Mouse (Mus musculus): ENCODE data around the gene Malrd1. TPM values are rescaled to one million over a fixed set of nuclear protein-coding genes. Genes with fewer than 3 reads are reported as not detected.
A peak's percentile ranks its signal among the peaks of the same experiment; 100 is the strongest.

The Malrd1 gene
- polyA plus RNA-seq, 1 experiment from 2014 or later = not detected

DNA sequence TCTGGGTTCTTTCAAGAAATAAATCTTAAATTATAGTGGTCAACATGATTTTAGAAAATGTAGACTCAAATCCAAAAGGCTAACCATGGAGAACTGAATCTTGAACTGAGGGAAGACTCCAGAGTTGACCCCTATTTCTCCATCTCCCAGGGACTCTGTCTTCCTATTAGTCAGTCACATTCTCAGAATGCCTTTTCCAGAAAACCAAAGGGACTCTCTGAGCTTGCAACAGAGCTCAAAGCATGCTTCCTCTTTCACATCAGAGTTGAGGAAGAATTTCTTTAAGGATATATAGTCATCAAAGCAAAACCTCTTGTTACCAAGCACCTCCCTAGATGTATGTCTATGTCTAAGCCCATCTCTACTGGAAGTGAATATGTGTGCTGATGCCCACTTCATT lies 686.5 kb downstream of the Malrd1 start:
- no peaks in the 10 kb centered on the region for H3K27me3 ChIP-seq (replicated peaks; ENCODE audit: control insufficient read depth, insufficient read depth, low read length)
- H3K36me3 ChIP-seq (ENCODE audit: control insufficient read depth, insufficient read depth, low read length) = no peaks in the 10 kb centered on the region
- no peak overlapping the region for H3K4me3 ChIP-seq (ENCODE audit: low read depth, low read length)
- H3K9ac ChIP-seq (ENCODE audit: low read depth, low read length) = no peak overlapping the region
- H3K9me3 ChIP-seq (ENCODE audit: control insufficient read depth, low read length) = no peaks in the 10 kb centered on the region
- H3K4me1 ChIP-seq (ENCODE audit: control insufficient read depth, insufficient read depth, low read length) = no peaks in the 10 kb centered on the region
- no peak overlapping the region for H3K27ac ChIP-seq (replicated peaks; ENCODE audit: low read depth, low read length)
- no peak overlapping the region for H3K4me2 ChIP-seq (ENCODE audit: low read depth, low read length)
- DNase-seq (ENCODE audit: low spot score) (no peak), ATAC-seq (ENCODE audit: low read depth) (no peak)

GRCm38 (mm10) chr2:16214111-16214510 lies 687.8 kb downstream of the Malrd1 start:
- no peaks in the 10 kb centered on the region for H3K27me3 ChIP-seq (replicated peaks; ENCODE audit: control insufficient read depth, insufficient read depth, low read length)
- peak; percentile 31 for DNase-seq (ENCODE audit: low spot score)
- no peak for ATAC-seq (ENCODE audit: low read depth)
- 77% methylated on average over 3 of the region's 3 CpGs for WGBS
- no peaks in the 10 kb centered on the region for H3K36me3 ChIP-seq (ENCODE audit: control insufficient read depth, insufficient read depth, low read length)
- H3K4me1 ChIP-seq (ENCODE audit: control insufficient read depth, insufficient read depth, low read length) = no peaks in the 10 kb centered on the region
- H3K9me3 ChIP-seq (ENCODE audit: control insufficient read depth, low read length) = no peaks in the 10 kb centered on the region
- no peak overlapping the region for H3K27ac ChIP-seq (replicated peaks; ENCODE audit: low read depth, low read length)
- H3K4me2 ChIP-seq (ENCODE audit: low read depth, low read length) = no peak overlapping the region
- H3K9ac ChIP-seq (ENCODE audit: low read depth, low read length) = no peak overlapping the region
- no peak overlapping the region for H3K4me3 ChIP-seq (ENCODE audit: low read depth, low read length)

DNA sequence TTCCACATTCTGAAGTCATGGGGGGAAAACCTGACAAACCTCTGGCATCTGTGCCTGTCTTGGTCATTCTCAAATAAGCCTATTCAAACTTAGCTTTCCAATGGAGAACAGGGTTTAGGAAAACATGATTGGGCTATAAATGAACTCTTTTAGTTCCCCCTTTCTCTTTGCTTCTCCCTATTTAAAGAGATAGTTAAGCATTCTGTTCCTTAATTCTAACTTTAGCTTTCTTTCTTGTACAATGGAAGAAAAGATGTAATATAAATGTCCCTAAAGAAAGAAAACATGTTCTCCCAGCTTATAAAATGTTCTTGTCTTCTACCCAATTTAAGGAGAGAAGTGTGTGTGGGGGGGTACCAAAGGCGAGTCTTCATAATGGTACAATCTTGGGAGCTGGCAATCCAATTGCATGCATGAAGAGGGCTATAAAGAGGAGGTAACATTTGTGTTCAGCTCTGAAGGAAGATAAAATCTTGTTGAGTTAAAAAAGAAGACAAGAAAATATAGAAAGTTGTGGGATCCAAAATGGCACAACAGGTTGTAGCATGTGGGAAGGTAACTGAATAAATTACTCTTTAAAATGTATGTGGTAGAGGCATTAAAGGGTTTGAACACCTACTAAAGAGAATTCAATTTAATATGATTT lies 702.0 kb downstream of the Malrd1 start:
- H3K4me2 ChIP-seq (ENCODE audit: low read depth, low read length) = no peak overlapping the region
- no peak overlapping the region for H3K4me3 ChIP-seq (ENCODE audit: low read depth, low read length)
- H3K9me3 ChIP-seq (ENCODE audit: control insufficient read depth, low read length) = no peaks in the 10 kb centered on the region
- H3K36me3 ChIP-seq (ENCODE audit: control insufficient read depth, insufficient read depth, low read length) = no peaks in the 10 kb centered on the region
- 88% methylated on average over 1 of the region's 1 CpGs for WGBS
- no peak overlapping the region for H3K9ac ChIP-seq (ENCODE audit: low read depth, low read length)
- DNase-seq (ENCODE audit: low spot score) (no peak), ATAC-seq (ENCODE audit: low read depth) (no peak)
- H3K4me1 ChIP-seq (ENCODE audit: control insufficient read depth, insufficient read depth, low read length) = no peaks in the 10 kb centered on the region
- no peaks in the 10 kb centered on the region for H3K27me3 ChIP-seq (replicated peaks; ENCODE audit: control insufficient read depth, insufficient read depth, low read length)
- no peak overlapping the region for H3K27ac ChIP-seq (replicated peaks; ENCODE audit: low read depth, low read length)

DNA sequence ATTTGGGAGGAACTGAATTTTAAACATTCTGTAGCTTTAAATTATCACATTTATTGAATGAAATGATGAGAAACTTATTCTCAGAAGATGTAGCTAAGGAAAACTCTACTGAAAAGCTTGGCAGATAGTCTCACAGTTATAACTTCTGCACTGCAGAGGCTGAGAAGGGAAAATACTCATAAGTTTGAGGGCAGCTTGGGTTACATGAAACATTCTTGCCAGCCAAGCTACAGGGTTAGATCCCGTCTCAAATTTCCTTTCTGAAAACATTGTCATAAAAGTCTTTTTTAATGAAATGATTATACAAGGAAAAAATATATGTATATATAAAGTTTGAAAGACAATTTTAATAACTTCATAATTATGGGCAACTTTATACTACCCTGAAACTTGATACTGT lies 714.6 kb downstream of the Malrd1 start:
- Histone ChIP-seq H3K9me3 (ENCODE audit: control insufficient read depth, low read length) (no peaks in the 10 kb centered on the region), H3K27me3 (replicated peaks; ENCODE audit: control insufficient read depth, insufficient read depth, low read length) (no peaks in the 10 kb centered on the region), H3K4me3 (ENCODE audit: low read depth, low read length) (no peak overlapping the region), H3K4me2 (ENCODE audit: low read depth, low read length) (no peak overlapping the region), H3K4me1 (ENCODE audit: control insufficient read depth, insufficient read depth, low read length) (no peaks in the 10 kb centered on the region), H3K9ac (ENCODE audit: low read depth, low read length) (no peak overlapping the region), H3K27ac (replicated peaks; ENCODE audit: low read depth, low read length) (no peak overlapping the region), H3K36me3 (ENCODE audit: control insufficient read depth, insufficient read depth, low read length) (no peaks in the 10 kb centered on the region)
- peak; percentile 53 for DNase-seq (ENCODE audit: low spot score)
- 34% methylated on average over 1 of the region's 1 CpGs for WGBS
- ATAC-seq (ENCODE audit: low read depth) = no peak

GRCm38 (mm10) chr2:16243097-16243496 lies 716.8 kb downstream of the Malrd1 start:
- Histone ChIP-seq H3K4me3 (ENCODE audit: low read depth, low read length) (no peak overlapping the region), H3K4me2 (ENCODE audit: low read depth, low read length) (no peak overlapping the region), H3K36me3 (ENCODE audit: control insufficient read depth, insufficient read depth, low read length) (no peaks in the 10 kb centered on the region), H3K27me3 (replicated peaks; ENCODE audit: control insufficient read depth, insufficient read depth, low read length) (no peaks in the 10 kb centered on the region), H3K27ac (replicated peaks; ENCODE audit: low read depth, low read length) (no peak overlapping the region), H3K9me3 (ENCODE audit: control insufficient read depth, low read length) (no peaks in the 10 kb centered on the region), H3K9ac (ENCODE audit: low read depth, low read length) (no peak overlapping the region), H3K4me1 (ENCODE audit: control insufficient read depth, insufficient read depth, low read length) (no peaks in the 10 kb centered on the region)
- DNase-seq (ENCODE audit: low spot score) = peak; percentile 31
- ATAC-seq (ENCODE audit: low read depth) = no peak
- WGBS = 40% methylated on average over 2 of the region's 2 CpGs

DNA sequence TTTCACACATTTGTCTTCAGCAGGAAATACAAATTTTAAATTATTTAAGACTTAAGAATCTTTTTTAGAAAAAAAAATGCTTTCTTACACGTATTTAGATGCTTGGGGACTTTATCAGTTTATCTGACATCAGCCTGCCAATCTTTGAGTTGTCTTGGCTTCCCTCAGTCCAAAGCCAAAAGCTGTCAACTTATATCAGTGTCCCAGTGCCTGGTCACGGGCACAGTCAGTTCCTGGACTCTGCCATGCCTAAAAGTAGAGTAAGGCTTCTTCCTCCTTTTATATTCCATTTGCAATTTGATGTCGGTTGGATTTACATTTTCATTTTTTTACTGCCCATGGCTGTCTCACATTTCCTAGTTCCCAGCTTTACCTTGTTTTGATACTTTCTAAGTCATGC lies 722.6 kb downstream of the Malrd1 start:
- H3K9ac ChIP-seq (ENCODE audit: low read depth, low read length) = no peak overlapping the region
- H3K4me2 ChIP-seq (ENCODE audit: low read depth, low read length) = no peak overlapping the region
- WGBS = 55% methylated on average over 3 of the region's 3 CpGs
- ATAC-seq (ENCODE audit: low read depth) (no peak), DNase-seq (ENCODE audit: low spot score) (no peak)
- H3K36me3 ChIP-seq (ENCODE audit: control insufficient read depth, insufficient read depth, low read length) = no peaks in the 10 kb centered on the region
- no peak overlapping the region for H3K27ac ChIP-seq (replicated peaks; ENCODE audit: low read depth, low read length)
- H3K4me1 ChIP-seq (ENCODE audit: control insufficient read depth, insufficient read depth, low read length) = no peaks in the 10 kb centered on the region
- H3K9me3 ChIP-seq (ENCODE audit: control insufficient read depth, low read length) = no peaks in the 10 kb centered on the region
- no peaks in the 10 kb centered on the region for H3K27me3 ChIP-seq (replicated peaks; ENCODE audit: control insufficient read depth, insufficient read depth, low read length)
- no peak overlapping the region for H3K4me3 ChIP-seq (ENCODE audit: low read depth, low read length)

GRCm38 (mm10) chr2:16252274-16252673 lies 726.0 kb downstream of the Malrd1 start:
- Histone ChIP-seq H3K9ac (ENCODE audit: low read depth, low read length) (no peak overlapping the region), H3K9me3 (ENCODE audit: control insufficient read depth, low read length) (no peaks in the 10 kb centered on the region), H3K27ac (replicated peaks; ENCODE audit: low read depth, low read length) (no peak overlapping the region), H3K36me3 (ENCODE audit: control insufficient read depth, insufficient read depth, low read length) (no peaks in the 10 kb centered on the region), H3K4me2 (ENCODE audit: low read depth, low read length) (no peak overlapping the region), H3K4me1 (ENCODE audit: control insufficient read depth, insufficient read depth, low read length) (no peaks in the 10 kb centered on the region), H3K27me3 (replicated peaks; ENCODE audit: control insufficient read depth, insufficient read depth, low read length) (no peaks in the 10 kb centered on the region), H3K4me3 (ENCODE audit: low read depth, low read length) (no peak overlapping the region)
- WGBS = 81% methylated on average over 1 of the region's 1 CpGs
- no peak for ATAC-seq (ENCODE audit: low read depth)
- DNase-seq (ENCODE audit: low spot score) = no peak
